Mouse (Mus musculus) heart, embryonic 14.5 days (tissue): ENCODE measurements around the gene Dicer1. TPM values are rescaled to one million over a fixed set of nuclear protein-coding genes. Genes with fewer than 3 reads are reported as not detected.
A peak's percentile ranks its signal among the peaks of the same experiment; 100 is the strongest.

Experiments
- ATAC-seq: fragments of 200-750 bp; cut with Nextera tagmentation; 2 replicates; pipeline ENCODE4 v1.8.0; 2017; ENCODE audit warnings: low read depth, moderate TSS enrichment; ENCODE audit not compliant: insufficient number of reproducible peaks, insufficient read depth, low FRiP score
- H3K27ac ChIP-seq, 2 experiments: fragments of 200-500 bp in 1 of 2; fragments of 300-500 bp in 1 of 2; sonication (generic) in 1 of 2; replicated peaks in 1 of 2; 2 replicates each; pipeline ENCODE4 v1.5.1; 2012 to 2014; ENCODE audit warnings: low read depth in 2 of 2, low read length in 2 of 2, control low read depth in 1 of 2, mild to moderate bottlenecking in 1 of 2, mixed read lengths in 1 of 2; ENCODE audit not compliant: control insufficient read depth in 1 of 2, insufficient read depth in 1 of 2
- H3K27me3 ChIP-seq: fragments of 300-500 bp; sonication (generic); 2 replicates; pipeline ENCODE4 v1.6.1; 2014; ENCODE audit warnings: mild to moderate bottlenecking, low read length, control low read depth; ENCODE audit not compliant: control insufficient read depth, insufficient read depth
- H3K36me3 ChIP-seq: fragments of 300-500 bp; sonication (generic); 2 replicates; pipeline ENCODE4 v1.6.1; 2014; ENCODE audit warnings: mild to moderate bottlenecking, control low read depth, low read length, mixed read lengths; ENCODE audit not compliant: control insufficient read depth, insufficient read depth
- H3K4me1 ChIP-seq, 2 experiments: fragments of 200-500 bp in 1 of 2; fragments of 300-500 bp in 1 of 2; sonication (generic) in 1 of 2; 2 replicates each; pipeline ENCODE4 v1.6.1; 2012 to 2014; ENCODE audit warnings: low read length in 2 of 2, control low read depth in 1 of 2, mixed read lengths in 1 of 2; ENCODE audit not compliant: control insufficient read depth in 2 of 2, insufficient read depth in 2 of 2
- H3K4me2 ChIP-seq: fragments of 300-500 bp; sonication (generic); 2 replicates; pipeline ENCODE4 v1.6.1; 2014; ENCODE audit warnings: mild to moderate bottlenecking, low read length
- H3K4me3 ChIP-seq, 2 experiments: fragments of 200-500 bp in 1 of 2; fragments of 300-500 bp in 1 of 2; sonication (generic) in 1 of 2; 2 replicates each; pipeline ENCODE4 v1.5.1; 2012 to 2014; ENCODE audit warnings: low read length in 2 of 2, mild to moderate bottlenecking in 2 of 2, control low read depth in 1 of 2, low read depth in 1 of 2, moderate library complexity in 1 of 2; ENCODE audit not compliant: control insufficient read depth in 1 of 2, insufficient read depth in 1 of 2
- H3K9ac ChIP-seq: fragments of 300-500 bp; sonication (generic); 2 replicates; pipeline ENCODE4 v1.6.1; 2014; ENCODE audit warnings: mild to moderate bottlenecking, low read length
- H3K9me3 ChIP-seq: fragments of 300-500 bp; sonication (generic); 2 replicates; pipeline ENCODE4 v1.6.1; 2016; ENCODE audit warnings: low read length, control low read depth; ENCODE audit not compliant: control insufficient read depth
- WGBS: fragments of 180-500 bp; shearing (Covaris S2); extraction: QIAGEN DNeasy Blood & Tissue Kit; methylation state at CpG from one replicate; pipeline ENCODE4 v1.1.7; 2014; 5-methylcytosine and 5-hydroxymethylcytosine counted together
- polyA plus RNA-seq: library from polyadenylated mRNA; unstranded; fragments of >200 nt; fragmentation: Nextera tagmentation; extraction: Ambion mirVana; gene quantifications from 2 replicates; pipeline ENCODE4 v1.2.1, GENCODE M21; 2014

Gene Dicer1
- polyA plus RNA-seq, 1 experiment from 2014 or later, result 19.7 TPM

DNA sequence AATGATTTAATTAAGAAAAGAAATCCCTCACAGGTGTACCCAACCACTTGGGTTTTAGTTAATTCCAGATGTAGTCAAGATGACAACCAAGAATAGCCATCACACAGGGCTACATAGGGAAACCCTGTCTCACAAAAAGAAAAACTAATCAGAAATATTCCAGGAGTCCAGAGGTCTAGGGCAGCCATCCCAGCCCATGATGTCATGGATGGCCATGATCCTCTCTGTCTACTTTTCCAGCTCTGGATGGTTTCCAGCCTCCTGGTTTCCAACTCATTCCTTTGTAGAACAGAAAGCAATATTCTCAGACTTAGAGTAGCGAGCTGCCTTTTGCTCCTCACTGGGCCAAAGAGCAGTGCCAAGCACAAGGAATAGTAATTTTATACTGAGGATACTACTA, 110.8 kb downstream of the Dicer1 start:
- peaks cover 4% of the 10 kb centered on the region; the same call in 1 of the 2 replicates for H3K9me3 ChIP-seq
- WGBS, result 82% methylated on average over 1 of the region's 1 CpGs
- H3K4me2 ChIP-seq, result no peak overlapping the region
- H3K9ac ChIP-seq, result no peak overlapping the region
- ATAC-seq, result no peak
- H3K27ac ChIP-seq, result no peak overlapping the region
- H3K4me3 ChIP-seq, result no peak overlapping the region
- H3K36me3 ChIP-seq, result no peaks in the 10 kb centered on the region
- peaks cover 28% of the 10 kb centered on the region for H3K27me3 ChIP-seq
- H3K4me1 ChIP-seq, result peaks cover 3 to 10% of the 10 kb centered on the region in 2 experiments; a peak in 3 of 4 replicates

DNA sequence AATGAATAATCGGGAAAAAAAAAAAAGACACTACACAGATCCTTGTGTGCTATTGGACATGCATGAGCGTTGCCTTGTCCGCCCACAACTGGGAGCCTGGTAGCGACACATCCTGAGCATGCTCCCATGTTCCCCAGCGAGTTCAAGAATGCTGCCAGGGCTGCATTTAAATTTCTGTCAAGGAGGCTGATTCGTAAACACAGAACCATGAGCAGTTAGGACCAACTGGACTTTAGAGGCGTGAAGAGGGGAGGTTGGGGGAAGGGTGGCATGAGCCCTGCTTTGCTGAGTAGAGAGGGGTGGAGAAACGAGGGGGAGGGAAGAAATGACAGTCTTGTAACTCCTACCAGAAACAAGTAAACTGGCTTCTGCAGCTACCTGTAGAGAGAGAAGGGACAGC, 113.6 kb downstream of the Dicer1 start:
- Histone ChIP-seq H3K36me3 (no peaks in the 10 kb centered on the region), H3K4me1 (peaks cover 3 to 10% of the 10 kb centered on the region in 2 experiments; a peak in 3 of 4 replicates), H3K9ac (no peak overlapping the region), H3K9me3 (peaks cover 4% of the 10 kb centered on the region; the same call in 1 of the 2 replicates), H3K27ac (no peak overlapping the region), H3K27me3 (peaks cover 30% of the 10 kb centered on the region), H3K4me2 (peak overlapping the region; percentile 52), H3K4me3 (0 out of 4 replicates have a peak overlapping the region, but pooled peaks of 1 of the 2 experiments have one; percentile 10)
- 29% methylated on average over 8 of the region's 8 CpGs for WGBS
- no peak for ATAC-seq

Other genes starting within 250 kb of the Dicer1 start
- 0.44 and 0.49 TPM in 2 replicates for gene Clmn, start 113.1 kb upstream of the Dicer1 start, polyA plus RNA-seq